In the genomic region with DNA sequence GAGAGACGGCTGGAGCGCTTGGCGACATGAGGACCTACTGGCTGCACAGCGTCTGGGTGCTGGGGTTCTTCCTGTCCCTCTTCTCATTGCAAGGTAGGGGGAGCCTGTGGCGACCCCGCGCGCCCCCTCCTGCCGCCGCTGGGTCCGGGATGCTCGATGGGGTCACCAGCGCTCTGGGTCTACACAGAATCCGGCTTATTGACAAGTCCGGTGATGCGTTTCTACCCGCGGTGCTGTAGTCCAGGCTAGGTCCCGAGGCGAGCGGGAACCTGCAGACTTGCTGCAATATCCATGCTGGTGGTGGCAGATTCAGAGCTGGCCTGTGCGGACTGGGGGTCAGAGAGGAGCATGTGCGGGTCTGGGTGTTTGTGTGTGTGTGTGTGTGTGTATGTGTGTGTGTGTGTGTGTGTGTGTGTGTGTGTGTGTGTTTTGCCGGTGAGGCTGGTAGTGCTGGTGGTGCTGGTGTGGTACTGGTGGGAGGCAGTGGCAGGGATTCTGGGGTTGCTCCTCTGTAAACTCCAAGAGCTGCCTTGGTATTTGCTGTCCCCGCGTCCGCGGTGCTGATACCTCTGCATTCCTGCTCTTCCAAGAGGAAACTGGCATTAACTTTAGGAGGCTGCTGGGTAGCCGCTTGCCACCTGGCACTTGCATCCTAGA, we compare ENCODE assay signal across 8 mouse cellular contexts. TPM values are rescaled to one million over a fixed set of nuclear protein-coding genes. Genes with fewer than 3 reads are reported as not detected.
DNase-seq lines count a peak whose midpoint lies in the region; ATAC-seq and TF ChIP-seq lines count a peak whose summit lies in the region.

No protein-coding gene starts in this region.

- peak; percentile 74 for DNase-seq in lung, embryonic 14.5 days
- DNase-seq in lung, postnatal 14 days: no peak
- DNase-seq in cerebellum, postnatal 14 days: peak; percentile 71 to 72
- peak; percentile 58 for DNase-seq in hindbrain, embryonic 10.5 days (ENCODE audit: low spot score)
- DNase-seq in retina, embryonic 14.5 days (ENCODE audit: low spot score): peak; percentile 56
- DNase-seq in lung, adult 2 months: no peak
- no peak for DNase-seq in c-Kit-positive CD71-positive TER-119-positive erythroid progenitor cells, embryonic 14.5 days (ENCODE audit: low spot score)

- TF ChIP-seq CTCF in lung, embryonic 14.5 days (IDR thresholded peaks at IDR 0.05; ENCODE audit: low read depth): no peak
- TF ChIP-seq CTCF in lung, adult 2 months (IDR thresholded peaks at IDR 0.05; ENCODE audit: insufficient read depth, low read length): no peak

- peak overlapping the region; percentile 46 for H3K4me3 ChIP-seq in lung, embryonic 14.5 days (ENCODE audit: low read depth, low read length)
- peak overlapping the region; percentile 70 for H3K4me3 ChIP-seq in hindbrain, embryonic 10.5 days
- peak overlapping the region; percentile 51 for H3K4me3 ChIP-seq in limb, embryonic 12.5 days (replicated peaks)
- H3K4me3 ChIP-seq in lung, adult 2 months (replicated peaks; ENCODE audit: extremely low read depth, low read depth, low read length): no peak overlapping the region

- WGBS in lung, embryonic 14.5 days: 1% methylated on average over 29 of the region's 29 CpGs
- WGBS in hindbrain, embryonic 10.5 days: under 1% methylated on average over 29 of the region's 29 CpGs
- WGBS in limb, embryonic 12.5 days: under 1% methylated on average over 29 of the region's 29 CpGs
- whole genome bisulfite sequencing in lung, adult 2 months: 2% methylated on average over 28 of the region's 29 CpGs

- H3K36me3 ChIP-seq in lung, embryonic 14.5 days (ENCODE audit: insufficient read depth): no peaks in the 10 kb centered on the region
- H3K36me3 ChIP-seq in hindbrain, embryonic 10.5 days: no peaks in the 10 kb centered on the region
- no peaks in the 10 kb centered on the region for H3K36me3 ChIP-seq in limb, embryonic 12.5 days

- no peak overlapping the region for H3K27ac ChIP-seq in lung, embryonic 14.5 days (ENCODE audit: low read depth)
- H3K27ac ChIP-seq in hindbrain, embryonic 10.5 days: peak overlapping the region; percentile 79
- H3K27ac ChIP-seq in limb, embryonic 12.5 days: no peak overlapping the region

- peak overlapping the region; percentile 91 for H3K4me2 ChIP-seq in lung, embryonic 14.5 days
- H3K4me2 ChIP-seq in limb, embryonic 12.5 days: peak overlapping the region; percentile 98

- no peaks in the 10 kb centered on the region for H3K27me3 ChIP-seq in lung, embryonic 14.5 days (ENCODE audit: insufficient read depth, low read length)
- H3K27me3 ChIP-seq in hindbrain, embryonic 10.5 days (ENCODE audit: insufficient read depth, poor library complexity, severe bottlenecking): peaks cover 7% of the 10 kb centered on the region; the same call in 1 of the 2 replicates
- H3K27me3 ChIP-seq in limb, embryonic 12.5 days: peaks cover 13% of the 10 kb centered on the region

- H3K9ac ChIP-seq in lung, embryonic 14.5 days: peak overlapping the region; percentile 26; the same call in 1 of the 2 replicates
- H3K9ac ChIP-seq in limb, embryonic 12.5 days (replicated peaks): peak overlapping the region; percentile 54; the same call in 1 of the 2 replicates

- H3K9me3 ChIP-seq in lung, embryonic 14.5 days (ENCODE audit: low read depth, low read length): no peaks in the 10 kb centered on the region
- H3K9me3 ChIP-seq in hindbrain, embryonic 10.5 days: no peaks in the 10 kb centered on the region
- no peaks in the 10 kb centered on the region for H3K9me3 ChIP-seq in limb, embryonic 12.5 days

- ATAC-seq in lung, embryonic 14.5 days (ENCODE audit: insufficient read depth): peak; percentile 58
- peak; percentile 71 for ATAC-seq in limb, embryonic 12.5 days (ENCODE audit: insufficient number of reproducible peaks, insufficient read depth, low FRiP score, low TSS enrichment, low read depth)

- H3K4me1 ChIP-seq in lung, embryonic 14.5 days (ENCODE audit: insufficient read depth): no peaks in the 10 kb centered on the region
- peaks cover 7% of the 10 kb centered on the region; the same call in 1 of the 2 replicates for H3K4me1 ChIP-seq in hindbrain, embryonic 10.5 days (replicated peaks)
- no peaks in the 10 kb centered on the region for H3K4me1 ChIP-seq in limb, embryonic 12.5 days (replicated peaks)
- H3K4me1 ChIP-seq in lung, adult 2 months (ENCODE audit: control insufficient read depth, insufficient read depth, low read length): no peaks in the 10 kb centered on the region

- no peak for TF ChIP-seq POLR2A in lung, adult 2 months (IDR thresholded peaks at IDR 0.05; ENCODE audit: borderline replicate concordance, extremely low read depth, low read depth, low read length)

RNA-seq across cellular contexts. Expression of a gene that starts 0.6 kb away (rescaled TPM):
- 0.76 and 0.95 TPM in 2 replicates for polyA plus RNA-seq in lung, embryonic 14.5 days (2014; fragmentation: Nextera tagmentation; extraction: Ambion mirVana)
- 10.2 and 17.2 TPM in 2 replicates for polyA plus RNA-seq in hindbrain, embryonic 10.5 days (2016; fragmentation: Nextera tagmentation; extraction: Ambion mirVana)
- 6.7 and 7.9 TPM in 2 replicates for polyA plus RNA-seq in limb, embryonic 12.5 days (2016; fragmentation: Nextera tagmentation; extraction: Ambion mirVana)
- polyA plus RNA-seq in lung, adult 2 months (2012; rRNA removed): 0.28 and 0.37 TPM in 2 replicates

Comparison
In these comparisons a context has a peak if more than half of its experiments do, and no peak if none do; other contexts are left out.
1. DNase-seq: peak in lung, embryonic 14.5 days (single experiment), cerebellum, postnatal 14 days (2 of 2), hindbrain, embryonic 10.5 days (single experiment) and retina, embryonic 14.5 days (single experiment); none in lung, postnatal 14 days (single experiment), lung, adult 2 months (single experiment) and c-Kit-positive CD71-positive TER-119-positive erythroid progenitor cells, embryonic 14.5 days (single experiment).